Mouse (Mus musculus): ENCODE data around the gene Miga2.

The Miga2 gene

GRCm38 (mm10) chr2:30357552-30358510 is 6.2 kb upstream of the Miga2 start:
- DNase-seq (ENCODE audit: low read depth in 2 of 2, low spot score in 2 of 2) = no peak

- DNase-seq (ENCODE audit: low read depth in 2 of 2, low spot score in 2 of 2) = peak; percentile 74 to 82
Measured at GRCm38 (mm10) chr2:30358533-30359531, 5.2 kb upstream of the Miga2 start, which contains the start of gene Sh3glb2. TSS of gene Sh3glb2 (minus strand) at chr2:30359337.

DNA sequence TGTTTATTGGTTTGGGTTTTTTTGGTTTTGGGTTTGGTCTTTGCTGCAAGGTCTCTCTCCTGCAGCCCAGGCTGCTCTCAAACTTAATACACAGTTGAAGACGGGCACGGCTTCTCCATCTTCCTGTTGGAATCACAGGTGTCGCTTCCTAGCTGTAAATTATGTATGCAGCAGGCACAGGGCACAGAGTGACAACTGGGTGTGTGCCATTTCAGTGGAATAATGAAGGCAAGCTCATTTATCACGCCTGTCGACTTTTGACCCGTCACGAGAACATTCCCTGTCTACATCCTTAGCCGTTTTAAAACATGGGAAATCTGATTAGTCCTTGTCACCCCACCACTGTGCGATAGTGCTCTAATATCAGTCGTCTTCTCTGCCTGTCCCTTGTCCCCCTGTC is 3.4 kb upstream of the Miga2 start:
- DNase-seq (ENCODE audit: low read depth in 2 of 2, low spot score in 2 of 2) = no peak

DNA sequence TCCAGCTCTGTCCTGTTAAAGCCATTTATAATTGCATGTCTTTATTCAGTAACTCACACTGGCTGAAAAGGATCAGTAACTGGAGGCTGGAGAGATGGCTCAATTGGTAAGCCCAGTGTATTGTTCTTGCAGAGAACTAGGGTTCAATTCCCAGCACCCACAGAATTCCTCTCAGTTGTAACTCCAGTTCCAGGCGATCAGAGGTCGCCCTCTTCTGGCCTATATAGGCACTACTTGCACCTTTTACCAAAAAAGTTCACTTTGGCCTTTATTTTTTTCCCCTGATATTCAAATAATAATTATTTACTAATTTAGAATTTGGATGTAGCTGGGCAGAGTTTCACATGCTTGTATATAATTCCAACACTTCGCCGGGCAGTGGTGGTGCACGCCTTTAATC is 1.2 kb upstream of the Miga2 start:
- no peak for DNase-seq (ENCODE audit: low read depth in 2 of 2, low spot score in 2 of 2)

- no peak for DNase-seq (ENCODE audit: low read depth in 2 of 2, low spot score in 2 of 2)
Measured at GRCm38 (mm10) chr2:30365281-30366069, 1.4 kb downstream of the Miga2 start.

GRCm38 (mm10) chr2:30366203-30366602 is 2.2 kb downstream of the Miga2 start:
- no peak for DNase-seq (ENCODE audit: low read depth in 2 of 2, low spot score in 2 of 2)

DNA sequence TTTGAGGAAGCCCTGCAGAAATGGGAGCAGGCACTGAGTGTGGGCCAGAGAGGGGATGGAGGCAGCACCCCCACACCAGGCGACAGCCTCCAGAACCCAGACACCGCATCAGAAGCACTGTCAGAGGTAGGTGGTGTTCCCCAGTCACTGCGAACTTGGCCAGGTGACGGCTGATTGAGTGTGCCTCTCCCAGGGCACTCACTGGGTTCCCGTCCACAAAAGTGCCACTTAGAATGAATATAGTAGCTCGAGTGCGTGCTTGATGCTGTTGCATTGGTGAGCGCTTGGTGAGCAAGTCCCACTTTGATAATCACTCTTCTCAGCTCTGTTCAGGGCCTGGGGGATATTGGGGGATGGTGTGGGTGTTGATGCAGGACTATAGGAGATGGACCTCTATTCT is 7.5 kb downstream of the Miga2 start:
- DNase-seq (ENCODE audit: low read depth in 2 of 2, low spot score in 2 of 2) = no peak

DNA sequence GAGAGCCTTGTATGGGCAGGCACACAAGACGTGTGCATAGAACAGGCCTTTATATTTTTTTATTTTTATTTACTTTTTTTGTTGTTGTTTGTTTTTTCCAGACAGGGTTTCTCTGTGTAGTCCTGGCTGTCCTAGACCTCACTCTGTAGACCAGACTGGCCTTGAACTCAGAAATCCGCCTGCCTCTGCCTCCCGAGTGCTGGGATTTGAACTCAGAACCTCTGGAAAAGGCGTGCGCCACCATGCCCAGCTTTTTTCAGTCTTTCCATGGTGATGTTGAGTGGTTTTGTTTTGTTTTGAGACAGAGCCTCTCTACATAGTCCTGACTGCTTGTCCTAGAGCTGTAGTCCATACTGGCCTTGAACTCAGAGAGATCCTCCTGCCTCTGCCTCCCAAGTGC is 8.7 kb downstream of the Miga2 start:
- DNase-seq (ENCODE audit: low read depth in 2 of 2, low spot score in 2 of 2) = no peak

- no peak for DNase-seq (ENCODE audit: low read depth in 2 of 2, low spot score in 2 of 2)
Measured at GRCm38 (mm10) chr2:30375893-30376292, 11.9 kb downstream of the Miga2 start.

GRCm38 (mm10) chr2:30377721-30378120 is 13.7 kb downstream of the Miga2 start:
- no peak for DNase-seq (ENCODE audit: low read depth in 2 of 2, low spot score in 2 of 2)

GRCm38 (mm10) chr2:30379307-30379706 is 15.3 kb downstream of the Miga2 start:
- DNase-seq (ENCODE audit: low read depth in 2 of 2, low spot score in 2 of 2) = no peak

GRCm38 (mm10) chr2:30380564-30381376 is 16.7 kb downstream of the Miga2 start:
- no peak for DNase-seq (ENCODE audit: low read depth in 2 of 2, low spot score in 2 of 2)

DNA sequence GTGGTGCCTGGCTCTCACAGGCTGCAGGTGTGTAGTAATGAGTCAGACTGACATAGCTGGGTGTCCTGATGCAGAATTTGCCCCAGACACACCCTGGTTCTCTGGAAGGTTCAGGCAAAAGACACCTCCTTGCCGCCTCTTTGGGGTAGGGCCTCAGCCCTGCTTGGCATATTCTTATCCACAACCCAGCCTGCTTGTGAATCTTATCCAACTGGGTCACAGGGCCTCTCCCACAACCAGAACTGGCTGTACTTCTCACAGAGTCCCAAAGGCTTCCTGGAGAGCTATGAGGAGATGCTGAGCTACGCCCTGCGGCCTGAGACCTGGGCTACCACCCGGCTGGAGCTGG is 17.3 kb downstream of the Miga2 start:
- DNase-seq (ENCODE audit: low read depth in 2 of 2, low spot score in 2 of 2) = no peak

DNA sequence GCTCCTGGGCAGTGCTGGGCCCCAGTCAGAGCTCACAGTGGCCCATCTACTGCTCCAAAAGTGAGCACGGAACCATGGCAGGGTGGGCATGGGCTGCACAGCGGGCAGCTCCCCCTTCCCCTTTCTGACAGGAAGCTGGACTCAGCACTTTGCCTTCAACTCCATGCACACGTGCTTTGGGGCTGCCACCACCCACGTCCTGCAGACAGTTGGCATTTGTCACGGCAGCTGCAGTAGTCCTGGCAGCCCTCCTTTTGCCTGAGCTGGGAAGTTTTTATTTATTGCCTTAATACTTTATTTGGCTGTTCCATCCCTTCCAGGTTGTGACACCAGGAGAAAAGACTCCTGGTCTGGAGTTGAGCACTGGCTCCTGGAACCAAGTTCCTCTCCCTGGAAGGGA is 20.8 kb downstream of the Miga2 start:
- DNase-seq (ENCODE audit: low read depth in 2 of 2, low spot score in 2 of 2) = no peak

GRCm38 (mm10) chr2:30385591-30385990 is 21.6 kb downstream of the Miga2 start:
- no peak for DNase-seq (ENCODE audit: low read depth in 2 of 2, low spot score in 2 of 2)

GRCm38 (mm10) chr2:30386913-30387312 is 22.9 kb downstream of the Miga2 start:
- DNase-seq (ENCODE audit: low read depth in 2 of 2, low spot score in 2 of 2) = no peak

GRCm38 (mm10) chr2:30389000-30389399 is 25.0 kb downstream of the Miga2 start:
- DNase-seq (ENCODE audit: low read depth in 2 of 2, low spot score in 2 of 2) = no peak

DNA sequence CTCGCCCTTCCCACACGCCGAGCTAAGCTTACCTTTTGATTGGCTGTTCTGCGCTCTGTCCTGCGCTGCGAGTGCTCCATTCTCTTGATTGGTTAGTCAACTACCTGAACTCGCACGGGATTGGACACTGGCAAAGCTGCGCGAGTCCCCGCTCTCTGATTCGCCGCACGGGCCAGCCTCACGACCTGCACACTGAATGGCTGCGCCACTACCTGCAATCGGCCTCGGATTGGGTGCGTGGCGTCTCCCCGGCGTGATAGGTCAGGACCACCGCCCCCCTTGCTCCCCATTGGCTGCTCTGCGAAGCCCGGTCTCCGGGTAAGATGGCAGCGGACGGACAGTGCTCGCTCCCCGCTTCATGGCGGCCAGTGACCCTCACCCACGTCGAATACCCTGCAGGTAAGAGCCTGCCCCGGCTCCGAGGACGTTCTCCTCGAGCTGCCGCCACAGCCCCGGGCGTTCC is 28.1 kb downstream of the Miga2 start, which contains the start of gene Dolpp1:
Gene Dolpp1 (plus strand): TSS at position 141 of the 463 bp plus-strand sequence.
- DNase-seq (ENCODE audit: low read depth in 2 of 2, low spot score in 2 of 2) = peak; percentile 97

DNA sequence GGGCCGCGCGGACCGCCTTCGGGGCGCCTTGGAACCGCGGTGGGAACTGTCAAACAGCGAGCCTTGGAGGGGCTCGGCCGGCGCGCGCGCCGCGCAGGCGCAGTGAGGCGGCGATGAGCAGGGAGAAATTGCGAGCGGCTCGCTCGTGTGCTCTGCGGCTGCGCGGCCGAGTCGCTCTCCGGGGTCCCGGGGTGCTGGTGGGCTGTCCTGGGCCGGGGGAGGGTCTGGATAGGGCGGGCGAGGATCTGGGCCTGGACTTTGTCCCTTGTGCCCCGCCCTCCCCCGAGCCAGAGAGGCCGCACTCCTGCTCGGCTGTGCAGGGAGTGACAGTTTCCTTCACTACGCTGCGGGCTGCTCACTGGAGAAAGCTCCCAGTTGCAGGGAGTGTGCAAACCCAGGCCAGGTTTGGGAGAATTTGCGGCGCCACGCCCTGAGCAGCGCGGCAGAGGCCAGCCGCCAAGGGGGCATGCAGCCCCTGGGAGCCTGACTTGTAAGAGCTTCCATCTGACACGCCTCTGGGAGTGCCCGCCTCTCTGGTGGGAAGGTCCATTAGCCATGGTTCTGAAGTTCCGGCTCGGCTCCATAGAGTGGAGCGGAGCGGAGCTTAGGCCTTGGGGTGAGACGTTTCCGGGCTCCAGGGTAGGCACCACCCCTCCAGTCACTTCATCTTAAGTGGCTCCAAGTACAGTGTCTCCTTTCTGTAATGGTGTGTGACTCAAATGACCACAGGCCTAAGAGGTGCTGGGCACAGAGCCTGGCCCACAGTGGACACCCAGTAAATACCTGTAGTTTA is 28.7 kb downstream of the Miga2 start:
- DNase-seq (ENCODE audit: low read depth in 2 of 2, low spot score in 2 of 2) = peak; percentile 19 to 25

Measured in CD8-positive naive resting alpha-beta T cell, adult 2 months (primary cell).